Mouse (Mus musculus) stomach, embryonic 15.5 days (tissue): Measurements from ENCODE around the gene Vmn2r9. TPM values are rescaled to one million over a fixed set of nuclear protein-coding genes. Genes with fewer than 3 reads are reported as not detected.
A peak's percentile ranks its signal among the peaks of the same experiment; 100 is the strongest.
"Not testable (repeated sequence)": the region's sequence is repeated elsewhere in the genome, so short reads cannot be mapped to it uniquely, and the experiment has no call there.

Experiments used
- ATAC-seq: fragments of 200-750 bp; cut with Nextera tagmentation; 2 replicates; pipeline ENCODE4 v1.8.0; 2017; ENCODE audit warnings: low read depth, moderate number of reproducible peaks, moderate TSS enrichment; ENCODE audit not compliant: insufficient read depth, low FRiP score
- H3K27ac ChIP-seq: fragments of 300-500 bp; sonication (generic); 2 replicates; pipeline ENCODE4 v1.5.1; 2015; ENCODE audit warnings: mild to moderate bottlenecking, inconsistent platforms
- H3K27me3 ChIP-seq: fragments of 300-500 bp; sonication (generic); replicated peaks from 2 replicates; pipeline ENCODE4 v1.6.1; 2015; ENCODE audit warnings: inconsistent platforms
- H3K36me3 ChIP-seq: fragments of 300-500 bp; sonication (generic); 2 replicates; pipeline ENCODE4 v1.6.1; 2015; ENCODE audit warnings: inconsistent platforms
- H3K4me1 ChIP-seq: fragments of 300-500 bp; sonication (generic); 2 replicates; pipeline ENCODE4 v1.6.1; 2015; ENCODE audit warnings: inconsistent platforms
- H3K4me2 ChIP-seq: fragments of 300-500 bp; sonication (generic); 2 replicates; pipeline ENCODE4 v1.6.1; 2015; ENCODE audit warnings: mild to moderate bottlenecking, inconsistent platforms
- H3K4me3 ChIP-seq: fragments of 300-500 bp; sonication (generic); replicated peaks from 2 replicates; pipeline ENCODE4 v1.5.1; 2015; ENCODE audit warnings: inconsistent platforms
- H3K9ac ChIP-seq: fragments of 300-500 bp; sonication (generic); 2 replicates; pipeline ENCODE4 v1.6.1; 2015; ENCODE audit warnings: inconsistent platforms
- H3K9me3 ChIP-seq: fragments of 300-500 bp; sonication (generic); 2 replicates; pipeline ENCODE4 v1.6.1; 2016; ENCODE audit warnings: inconsistent platforms
- WGBS: fragments of 180-500 bp; shearing (Covaris S2); methylation state at CpG from one replicate; pipeline ENCODE4 v1.1.7; 2015; 5-methylcytosine and 5-hydroxymethylcytosine counted together
- polyA plus RNA-seq: library from polyadenylated mRNA; unstranded; fragments of >200 nt; fragmentation: Nextera tagmentation; extraction: Ambion mirVana; gene quantifications from 2 replicates; pipeline ENCODE4 v1.2.1, GENCODE M21; 2015

Vmn2r9 gene
- not detected in 2 replicates for polyA plus RNA-seq

- WGBS = 66% methylated on average over 1 of the region's 1 CpGs
- not testable (repeated sequence) for H3K36me3 ChIP-seq, H3K9me3 ChIP-seq, H3K27me3 ChIP-seq, H3K9ac ChIP-seq, H3K27ac ChIP-seq, H3K4me1 ChIP-seq, H3K4me2 ChIP-seq, ATAC-seq, H3K4me3 ChIP-seq
These were observed at the start of gene Vmn2r9 for GRCm38 (mm10) chr5:108852501-108852900. TSS of gene Vmn2r9 (minus strand) at chr5:108852601.

DNA sequence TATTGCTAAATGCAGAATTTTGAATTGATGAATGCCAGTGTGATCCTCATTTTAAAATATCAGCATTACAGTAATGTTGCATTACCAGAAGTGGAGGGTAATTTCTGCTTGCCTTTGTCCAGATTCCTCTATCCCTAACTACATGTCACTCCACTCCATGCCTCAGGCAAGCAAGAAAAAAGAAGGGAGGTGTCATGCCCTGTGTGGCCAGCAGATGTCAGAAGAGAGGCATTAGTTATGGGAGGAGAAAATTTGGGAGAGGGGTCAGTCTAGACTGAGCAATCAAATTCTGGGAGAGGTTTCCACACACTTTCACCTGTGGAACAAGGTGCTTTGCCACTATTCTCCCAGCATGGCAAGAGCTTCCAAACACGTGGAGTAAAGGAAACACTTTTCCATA, 14.3 kb upstream of the Vmn2r9 start:
- H3K27me3 ChIP-seq, H3K36me3 ChIP-seq, H3K4me3 ChIP-seq, H3K9ac ChIP-seq, H3K4me1 ChIP-seq, H3K27ac ChIP-seq, H3K9me3 ChIP-seq, H3K4me2 ChIP-seq, ATAC-seq: not testable (repeated sequence)
- 10% methylated on average over 1 of the region's 1 CpGs for WGBS

DNA sequence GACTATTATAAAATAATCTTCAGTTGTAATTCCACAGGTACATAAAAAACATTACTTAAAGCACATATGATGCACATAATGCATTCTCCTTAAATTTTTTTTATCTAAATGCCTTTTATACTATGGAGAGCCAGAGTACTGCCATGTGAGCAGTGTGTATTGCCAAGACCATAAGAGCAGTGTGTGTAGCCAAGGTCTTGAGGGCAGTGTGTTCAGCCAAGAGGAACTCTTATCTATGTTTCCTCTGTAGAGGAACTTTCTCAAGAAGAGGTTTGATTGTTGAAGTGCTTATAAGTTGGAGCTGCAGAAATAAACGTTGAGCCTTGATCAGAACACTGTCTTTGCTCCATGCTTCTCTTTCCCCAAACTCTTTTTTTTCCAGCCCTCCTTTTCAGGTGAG, 2.9 kb downstream of the Vmn2r9 start:
- H3K9me3 ChIP-seq = no peaks in the 10 kb centered on the region
- ATAC-seq = no peak
- H3K27ac ChIP-seq = no peak overlapping the region
- no peaks in the 10 kb centered on the region for H3K4me1 ChIP-seq
- H3K9ac ChIP-seq = no peak overlapping the region
- no peak overlapping the region for H3K4me3 ChIP-seq
- H3K36me3 ChIP-seq = no peaks in the 10 kb centered on the region
- no peaks in the 10 kb centered on the region for H3K27me3 ChIP-seq
- H3K4me2 ChIP-seq = no peak overlapping the region
- WGBS = 17% methylated on average over 1 of the region's 1 CpGs

- Histone ChIP-seq H3K36me3 (no peaks in the 10 kb centered on the region), H3K4me3 (no peak overlapping the region), H3K4me2 (no peak overlapping the region), H3K9ac (no peak overlapping the region), H3K27ac (no peak overlapping the region), H3K27me3 (no peaks in the 10 kb centered on the region), H3K4me1 (no peaks in the 10 kb centered on the region), H3K9me3 (no peaks in the 10 kb centered on the region)
- ATAC-seq = peak; percentile 58; the same call in 1 of the 2 replicates
- 60% methylated on average over 1 of the region's 1 CpGs for whole genome bisulfite sequencing
These were observed 16.2 kb downstream of the Vmn2r9 start for GRCm38 (mm10) chr5:108836156-108836555.

- H3K36me3 ChIP-seq = no peaks in the 10 kb centered on the region
- ATAC-seq = no peak
These were observed 29.1 kb downstream of the Vmn2r9 start for GRCm38 (mm10) chr5:108823276-108823675.

GRCm38 (mm10) chr5:108808750-108809149, 43.7 kb downstream of the Vmn2r9 start, which contains the start of gene Vmn2r8:
TSS of gene Vmn2r8 (minus strand) at chr5:108808850.
- H3K27me3 ChIP-seq, H3K4me2 ChIP-seq, ATAC-seq, H3K4me3 ChIP-seq, H3K36me3 ChIP-seq, H3K27ac ChIP-seq, H3K9ac ChIP-seq, H3K9me3 ChIP-seq, H3K4me1 ChIP-seq: not testable (repeated sequence)
- WGBS = 66% methylated on average over 2 of the region's 2 CpGs

More at GRCm38 (mm10) chr5:108823276-108823675, 29.1 kb downstream of the Vmn2r9 start:
- no peak overlapping the region for H3K4me2 ChIP-seq
- H3K27ac ChIP-seq = no peak overlapping the region
- no peaks in the 10 kb centered on the region for H3K27me3 ChIP-seq
- H3K9me3 ChIP-seq = no peaks in the 10 kb centered on the region
- H3K4me3 ChIP-seq = no peak overlapping the region
- H3K9ac ChIP-seq = no peak overlapping the region
- 79% methylated on average over 2 of the region's 2 CpGs for WGBS
- H3K4me1 ChIP-seq = no peaks in the 10 kb centered on the region

DNA sequence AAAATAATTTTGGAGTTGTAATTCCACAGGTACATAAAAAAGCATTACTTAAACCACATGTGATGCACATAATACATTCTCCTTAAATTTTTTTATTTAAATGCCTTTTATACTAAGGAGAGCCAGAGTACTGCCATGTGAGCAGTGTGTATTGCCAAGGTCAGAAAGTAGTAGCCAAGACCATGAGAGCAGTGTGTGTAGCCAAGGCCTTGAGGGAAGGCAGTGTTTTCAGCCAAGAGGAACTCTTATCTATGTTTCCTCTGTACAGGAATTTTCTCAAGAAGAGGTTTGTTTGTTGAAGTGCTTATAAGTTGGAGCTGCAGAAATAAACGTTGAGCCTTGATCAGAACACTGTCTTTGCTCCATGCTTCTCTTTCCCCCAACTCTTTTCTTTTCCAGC, 48.8 kb downstream of the Vmn2r9 start:
- no peaks in the 10 kb centered on the region for H3K36me3 ChIP-seq

DNA sequence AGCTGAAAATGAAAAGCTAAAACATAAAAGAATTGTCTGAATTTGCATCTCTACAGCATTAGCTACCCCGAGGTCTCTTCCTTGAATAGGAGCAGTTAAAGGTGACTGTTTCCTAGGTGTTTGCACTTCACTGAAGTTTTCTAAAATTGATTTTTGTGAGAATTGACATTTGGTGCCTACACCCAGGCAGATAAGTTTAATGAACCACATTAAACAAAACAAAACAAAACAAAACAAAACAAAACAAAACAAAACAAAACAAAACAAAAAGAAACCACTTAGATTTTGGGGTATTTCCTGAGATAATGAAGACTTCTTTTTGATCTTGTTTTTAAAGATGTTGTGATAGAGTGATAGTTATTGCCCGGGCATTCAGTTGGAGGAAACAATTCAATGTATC, 57.1 kb downstream of the Vmn2r9 start, which contains the start of gene Tmed11:
Gene Tmed11, minus strand, starts transcription at position 101 of the 400 bp plus-strand sequence.
- H3K36me3 ChIP-seq, H3K9me3 ChIP-seq, H3K4me3 ChIP-seq, H3K4me1 ChIP-seq, H3K27me3 ChIP-seq, ATAC-seq, H3K4me2 ChIP-seq, H3K9ac ChIP-seq, H3K27ac ChIP-seq: not testable (repeated sequence)
- 73% methylated on average over 2 of the region's 2 CpGs for WGBS

More for the DNA sequence above, 48.8 kb downstream of the Vmn2r9 start:
- Histone ChIP-seq H3K9me3 (no peaks in the 10 kb centered on the region), H3K4me2 (no peak overlapping the region), H3K4me1 (no peaks in the 10 kb centered on the region), H3K27me3 (no peaks in the 10 kb centered on the region), H3K9ac (no peak overlapping the region), H3K4me3 (no peak overlapping the region), H3K27ac (no peak overlapping the region)
- ATAC-seq = no peak
- 21% methylated on average over 1 of the region's 1 CpGs for WGBS

GRCm38 (mm10) chr5:108790385-108790784, 62.0 kb downstream of the Vmn2r9 start:
- not testable (repeated sequence) for H3K27ac ChIP-seq, H3K4me3 ChIP-seq, H3K9me3 ChIP-seq, H3K4me2 ChIP-seq, H3K36me3 ChIP-seq, H3K9ac ChIP-seq, H3K4me1 ChIP-seq, H3K27me3 ChIP-seq, ATAC-seq
- 32% methylated on average over 1 of the region's 1 CpGs for WGBS

Other genes starting within 250 kb of the Vmn2r9 start
- 48.8 and 59.5 TPM in 2 replicates for gene Gak, start 222.8 kb downstream of the Vmn2r9 start, polyA plus RNA-seq
- gene Tmem175, start 222.8 kb downstream of the Vmn2r9 start, polyA plus RNA-seq = 23.9 and 26.5 TPM in 2 replicates
- gene Idua, start 192.3 kb downstream of the Vmn2r9 start, polyA plus RNA-seq = 13.4 and 13.9 TPM in 2 replicates
- 10.6 and 11.0 TPM in 2 replicates for gene Dgkq, start 182.9 kb downstream of the Vmn2r9 start, polyA plus RNA-seq
- gene Slc26a1, start 177.0 kb downstream of the Vmn2r9 start, polyA plus RNA-seq = 2.3 and 2.6 TPM in 2 replicates
- gene Fgfrl1, start 160.2 kb downstream of the Vmn2r9 start, polyA plus RNA-seq = 25.9 and 26.4 TPM in 2 replicates
- gene Rnf212, start 77.6 kb downstream of the Vmn2r9 start, polyA plus RNA-seq = 0.22 and 0.39 TPM in 2 replicates
- 4.3 and 5.8 TPM in 2 replicates for gene Tmed11, start 57.2 kb downstream of the Vmn2r9 start, polyA plus RNA-seq
- gene Vmn2r8, start 43.8 kb downstream of the Vmn2r9 start, polyA plus RNA-seq = 0.01 and 0.04 TPM in 2 replicates
- not detected in 2 replicates for gene Vmn2r10, start 153.9 kb upstream of the Vmn2r9 start, polyA plus RNA-seq
- gene Vmn2r11, start 207.0 kb upstream of the Vmn2r9 start, polyA plus RNA-seq = not detected in 2 replicates
- not detected in 2 replicates for gene Vmn2r12, start 245.3 kb upstream of the Vmn2r9 start, polyA plus RNA-seq